Mouse (Mus musculus) liver, adult 2 months (tissue): ENCODE data around the gene Trim54. TPM values are rescaled to one million over a fixed set of nuclear protein-coding genes. Genes with fewer than 3 reads are reported as not detected.

Source experiments
- DNase-seq: peaks from one replicate; pipeline ENCODE4 v3.0.0-alpha.2; 2011; ENCODE audit warnings: low read depth, low spot score; ENCODE audit errors: extremely low read depth
- H3K27ac ChIP-seq: fragments of 200-500 bp; replicated peaks from 2 replicates; pipeline ENCODE4 v1.5.1; 2012; ENCODE audit warnings: low read depth, mild to moderate bottlenecking, control low read depth, inconsistent platforms, low read length; ENCODE audit not compliant: insufficient read depth
- H3K27me3 ChIP-seq: fragments of 200-500 bp; 2 replicates; pipeline ENCODE4 v1.6.1; 2012; ENCODE audit warnings: mild to moderate bottlenecking, moderate library complexity, low read length, inconsistent platforms; ENCODE audit not compliant: control insufficient read depth, insufficient read depth
- H3K36me3 ChIP-seq: fragments of 200-500 bp; 2 replicates; pipeline ENCODE4 v1.6.1; 2012; ENCODE audit warnings: low read length, inconsistent platforms; ENCODE audit not compliant: control insufficient read depth, insufficient read depth
- H3K4me1 ChIP-seq: fragments of 200-500 bp; 2 replicates; pipeline ENCODE4 v1.6.1; 2011; ENCODE audit warnings: low read length; ENCODE audit not compliant: control insufficient read depth, insufficient read depth
- H3K4me3 ChIP-seq: fragments of 200-500 bp; 2 replicates; pipeline ENCODE4 v1.5.1; 2011; ENCODE audit warnings: low read depth, mild to moderate bottlenecking, control low read depth, low read length, moderate library complexity; ENCODE audit not compliant: insufficient read depth
- H3K79me2 ChIP-seq: fragments of 200-500 bp; 2 replicates; pipeline ENCODE4 v1.6.1; 2012; ENCODE audit warnings: inconsistent platforms, mild to moderate bottlenecking, low read length, moderate library complexity; ENCODE audit not compliant: control insufficient read depth, insufficient read depth
- H3K9ac ChIP-seq: fragments of 200-500 bp; 2 replicates; pipeline ENCODE4 v1.6.1; 2012; ENCODE audit warnings: low read depth, mild to moderate bottlenecking, control low read depth, inconsistent platforms, low read length
- CTCF ChIP-seq: fragments of 200-500 bp; IDR thresholded peaks from 2 replicates; pipeline ENCODE4 v1.5.1; 2011; ENCODE audit warnings: low read depth, low read length, control low read depth
- POLR2A ChIP-seq: fragments of 200-500 bp; IDR thresholded peaks from 2 replicates; pipeline ENCODE4 v1.6.1; 2011; ENCODE audit warnings: low read length, control low read depth; ENCODE audit not compliant: insufficient read depth; ENCODE audit errors: extremely low read depth
- WGBS: fragments of 180-500 bp; shearing (Covaris S2); methylation state at CpG from one replicate; pipeline ENCODE4 v1.1.7; 2018; 5-methylcytosine and 5-hydroxymethylcytosine counted together
- polyA plus RNA-seq: library from polyadenylated mRNA; depleted of rRNA; stranded (reverse); fragments of >200 nt; gene quantifications from 2 replicates; pipeline ENCODE4 v1.2.3, GENCODE M21; 2012
- total RNA-seq: library from RNA; depleted of rRNA; stranded (reverse); fragments of >200 nt; gene quantifications from 2 replicates; pipeline ENCODE4 v1.2.3, GENCODE M21; 2014

Gene Trim54
- total and polyA plus RNA-seq, 2 experiments, result 0.28 TPM; not detected in 1

DNA sequence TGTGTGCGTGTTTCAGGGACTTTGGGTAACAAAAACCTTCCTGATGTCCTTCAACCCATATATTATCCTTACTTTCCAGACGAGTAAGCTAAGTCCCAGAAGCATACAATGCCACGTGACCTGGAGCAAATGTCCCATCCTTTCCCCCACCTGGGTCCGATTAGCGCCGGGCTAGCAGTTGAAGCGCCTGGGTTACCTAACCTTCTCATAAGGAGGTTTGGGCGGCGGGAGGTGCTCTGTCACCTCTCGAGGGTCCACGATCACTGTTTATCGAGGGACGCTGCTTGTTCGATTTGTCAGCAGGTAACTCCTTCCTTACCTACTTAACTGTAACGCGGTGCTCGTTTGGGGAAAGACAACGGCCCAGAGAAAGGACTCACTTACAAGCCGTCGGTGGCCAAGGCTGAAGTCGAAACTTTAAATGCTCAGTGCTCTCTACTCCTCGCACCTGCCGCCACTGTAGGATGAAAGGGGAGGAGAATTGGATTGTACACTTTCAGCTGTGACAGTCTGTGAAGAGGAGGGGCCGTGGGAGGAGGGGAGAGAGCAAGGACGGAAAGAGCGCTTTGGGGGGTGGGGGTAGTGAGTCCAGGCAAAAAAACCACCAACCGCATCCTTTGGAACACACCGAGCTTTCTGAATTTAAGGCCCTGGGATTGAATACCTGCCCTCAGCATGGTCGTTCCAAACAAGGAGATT, 22.3 kb upstream of the Trim54 start:
- WGBS, result 2% methylated on average over 29 of the region's 29 CpGs
- H3K79me2 ChIP-seq, result no peaks in the 10 kb centered on the region
- no peak overlapping the region for H3K9ac ChIP-seq
- H3K4me3 ChIP-seq, result no peak overlapping the region
- no peaks in the 10 kb centered on the region for H3K36me3 ChIP-seq
- H3K4me1 ChIP-seq, result peaks cover 10% of the 10 kb centered on the region
- no peak overlapping the region for H3K27ac ChIP-seq
- H3K27me3 ChIP-seq, result peaks cover 11% of the 10 kb centered on the region
- no peak for TF ChIP-seq POLR2A
- no peak for TF ChIP-seq CTCF
- DNase-seq, result no peak

DNA sequence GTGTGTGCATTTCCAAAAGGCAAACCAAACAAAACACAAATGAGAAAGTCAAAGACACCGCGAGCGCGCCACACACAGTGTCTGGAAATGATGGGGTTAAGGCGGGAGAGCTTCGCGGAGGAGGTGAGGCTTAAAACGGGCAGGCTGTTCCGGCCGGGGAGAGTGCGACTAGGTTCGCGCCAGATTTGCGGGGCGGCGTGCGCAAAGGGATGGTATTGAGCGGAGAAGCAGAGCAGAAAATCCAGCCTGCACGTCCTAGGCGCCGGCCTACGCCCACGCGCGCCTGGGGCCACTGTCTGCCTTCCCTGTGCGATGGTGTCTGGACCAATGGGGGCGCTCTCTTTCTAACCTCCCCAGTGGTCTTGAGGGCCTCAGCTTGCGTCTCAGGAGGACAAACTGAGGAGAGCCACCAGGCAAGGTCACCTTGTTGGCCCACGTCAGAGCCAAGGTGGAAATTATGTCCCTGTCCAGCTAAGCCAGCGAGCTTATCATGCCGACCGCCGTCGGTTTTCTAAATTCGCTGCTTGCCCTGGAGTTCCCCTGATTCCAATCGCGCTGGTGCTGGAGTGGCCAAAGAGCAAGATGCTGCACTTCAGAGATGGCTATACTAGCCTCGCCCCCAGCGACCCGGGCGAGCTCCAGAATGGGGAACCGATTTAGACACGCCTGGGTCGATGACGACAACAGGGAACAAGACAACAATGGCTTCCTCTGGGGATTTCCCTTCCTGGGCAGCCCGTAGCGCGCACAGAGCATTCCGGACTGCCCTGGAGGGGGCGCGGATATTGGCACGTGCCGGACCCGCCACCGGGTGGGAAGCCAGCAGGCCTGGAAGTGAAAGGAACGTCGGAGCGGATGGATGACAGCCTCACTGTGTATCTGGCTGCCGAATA, 21.5 kb upstream of the Trim54 start:
- Histone ChIP-seq H3K4me3 (peak overlapping the region; percentile 28; the same call in 1 of the 2 replicates), H3K27ac (no peak overlapping the region), H3K4me1 (peaks cover 10% of the 10 kb centered on the region), H3K27me3 (peaks cover 11% of the 10 kb centered on the region), H3K79me2 (no peaks in the 10 kb centered on the region), H3K36me3 (no peaks in the 10 kb centered on the region), H3K9ac (no peak overlapping the region)
- no peak for TF ChIP-seq POLR2A
- no peak for TF ChIP-seq CTCF
- 1% methylated on average over 59 of the region's 59 CpGs for WGBS
- no peak for DNase-seq

DNA sequence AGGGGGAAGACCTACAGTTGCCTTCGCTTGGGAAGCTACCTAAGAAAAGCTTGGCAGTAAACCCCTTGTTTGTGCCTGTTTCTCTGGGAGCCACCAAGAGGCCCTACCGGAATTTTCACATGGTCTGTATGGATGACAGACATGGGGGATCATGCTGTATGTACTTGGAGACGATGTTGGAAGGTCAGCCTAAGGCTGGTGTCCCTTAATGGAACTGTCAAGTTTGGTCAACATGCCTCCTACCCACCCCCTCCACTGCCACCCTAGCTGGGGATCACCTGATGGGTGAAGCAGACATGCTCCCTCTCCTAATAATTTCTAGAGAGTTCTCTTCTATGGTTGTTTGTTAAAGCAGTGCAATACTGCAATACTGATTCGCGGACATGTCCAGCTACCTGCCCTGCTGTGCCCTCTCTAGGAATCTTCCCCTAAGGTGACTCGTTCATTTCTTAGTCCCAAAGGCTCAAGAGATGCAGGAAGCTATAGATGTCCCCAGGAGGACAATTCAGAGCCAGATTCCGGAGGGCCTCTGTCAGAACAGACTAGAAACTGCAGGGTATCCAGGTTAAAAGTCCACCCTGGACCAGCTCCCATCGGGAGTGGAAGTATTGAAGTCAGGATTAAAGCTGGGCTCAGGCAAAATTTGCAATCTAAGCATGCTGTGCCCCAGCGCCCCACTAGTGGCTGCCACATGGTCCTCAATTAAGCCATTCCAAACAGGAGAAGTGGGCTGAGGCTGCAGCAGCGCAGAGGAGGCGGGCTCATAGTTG, 20.6 kb upstream of the Trim54 start:
- no peak for DNase-seq
- WGBS, result 50% methylated on average over 11 of the region's 11 CpGs
- no peak overlapping the region for H3K27ac ChIP-seq
- H3K79me2 ChIP-seq, result no peaks in the 10 kb centered on the region
- H3K9ac ChIP-seq, result no peak overlapping the region
- H3K4me3 ChIP-seq, result no peak overlapping the region; the same call in 1 of the 2 replicates
- peaks cover 10% of the 10 kb centered on the region for H3K4me1 ChIP-seq
- H3K36me3 ChIP-seq, result no peaks in the 10 kb centered on the region
- no peak for TF ChIP-seq POLR2A
- no peak for TF ChIP-seq CTCF
- peaks cover 11% of the 10 kb centered on the region for H3K27me3 ChIP-seq

DNA sequence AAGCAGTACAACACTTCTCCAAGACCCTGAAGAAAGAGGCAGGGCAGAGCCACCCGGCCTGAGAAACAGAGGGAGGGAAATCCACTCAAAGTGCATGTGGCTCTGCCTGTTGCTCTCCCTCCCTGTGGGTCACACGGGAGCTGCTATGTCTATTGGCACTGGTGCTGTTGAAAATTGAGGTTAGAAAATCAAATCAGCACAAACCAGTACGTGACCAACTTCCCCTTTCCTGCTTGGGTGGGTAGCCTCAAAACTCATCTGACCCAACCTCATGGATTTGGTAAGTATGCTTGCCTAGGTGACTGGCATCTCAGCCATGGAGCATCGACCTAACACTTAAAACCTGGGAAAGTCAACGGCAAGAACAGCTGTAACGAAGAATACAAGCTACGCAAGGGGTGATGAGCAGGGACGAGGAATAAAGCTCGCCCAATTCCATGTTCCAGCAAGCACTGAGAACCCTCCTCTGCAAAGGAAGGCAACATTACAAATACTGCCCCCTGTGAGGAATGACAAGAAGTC, 10.6 kb upstream of the Trim54 start, which contains the start of gene Dnajc5g:
TSS of gene Dnajc5g (plus strand) at position 472 of the 522 bp plus-strand sequence.
- H3K4me1 ChIP-seq, result no peaks in the 10 kb centered on the region
- WGBS, result 83% methylated on average over 9 of the region's 9 CpGs

DNA sequence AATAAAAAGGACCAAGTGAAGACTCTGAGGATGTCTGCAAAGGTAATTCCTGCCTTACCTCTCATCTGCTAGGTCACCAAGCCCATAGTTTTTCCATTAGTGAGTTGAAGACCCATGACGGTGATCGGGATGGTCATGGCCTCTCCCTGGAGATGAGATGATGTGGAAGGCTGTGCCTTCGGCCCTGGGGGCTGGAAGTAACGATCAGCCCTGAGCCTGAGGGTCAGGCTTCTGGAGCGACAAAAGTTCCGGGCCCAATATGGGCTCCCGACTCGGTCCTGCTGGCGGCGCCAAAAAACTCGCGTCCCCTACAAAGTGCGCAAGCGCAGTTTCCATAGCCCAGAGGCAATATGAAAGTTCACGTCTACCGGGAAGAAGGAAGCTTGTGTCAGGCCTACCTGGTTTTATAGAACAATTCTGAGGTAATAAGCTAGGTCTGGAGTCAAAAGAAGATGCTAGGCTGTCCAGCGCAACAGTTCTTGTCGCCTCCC, 8.5 kb upstream of the Trim54 start, which contains the start of gene Slc30a3:
TSS of gene Slc30a3 (minus strand) at position 238 of the 491 bp plus-strand sequence.
- DNase-seq, result no peak
- 93% methylated on average over 18 of the region's 18 CpGs for WGBS

More for the DNA sequence above, 10.6 kb upstream of the Trim54 start, which contains the start of gene Dnajc5g:
- DNase-seq, result no peak
- Histone ChIP-seq H3K27me3 (no peaks in the 10 kb centered on the region), H3K36me3 (no peaks in the 10 kb centered on the region), H3K4me3 (no peak within 1 kb of the TSS), H3K27ac (no peak within 1 kb of the TSS), H3K79me2 (no peaks in the 10 kb centered on the region), H3K9ac (no peak within 1 kb of the TSS)
- no peak for TF ChIP-seq CTCF
- TF ChIP-seq POLR2A, result no peak

More for the DNA sequence above, 8.5 kb upstream of the Trim54 start, which contains the start of gene Slc30a3:
- H3K36me3 ChIP-seq, result no peaks in the 10 kb centered on the region
- H3K4me3 ChIP-seq, result no peak within 1 kb of the TSS
- H3K4me1 ChIP-seq, result no peaks in the 10 kb centered on the region
- no peak within 1 kb of the TSS for H3K9ac ChIP-seq
- no peaks in the 10 kb centered on the region for H3K79me2 ChIP-seq
- no peaks in the 10 kb centered on the region for H3K27me3 ChIP-seq
- no peak for TF ChIP-seq CTCF
- no peak for TF ChIP-seq POLR2A
- no peak within 1 kb of the TSS for H3K27ac ChIP-seq
